Mouse (Mus musculus) adrenal gland, postnatal 10 days (tissue): ENCODE results near the gene Sun5. TPM values are rescaled to one million over a fixed set of nuclear protein-coding genes. Genes with fewer than 3 reads are reported as not detected.

ENCODE experiments used
- DNase-seq: peaks from one replicate; pipeline ENCODE4 v3.0.0; 2021; ENCODE audit warnings: mixed read lengths
- total RNA-seq, 2 experiments: library from RNA; stranded (reverse); gene quantifications; 2 replicates each; pipeline ENCODE4 v1.2.3; 2021

Gene Sun5
- total RNA-seq, 2 experiments from 2014 or later, result not detected

DNA sequence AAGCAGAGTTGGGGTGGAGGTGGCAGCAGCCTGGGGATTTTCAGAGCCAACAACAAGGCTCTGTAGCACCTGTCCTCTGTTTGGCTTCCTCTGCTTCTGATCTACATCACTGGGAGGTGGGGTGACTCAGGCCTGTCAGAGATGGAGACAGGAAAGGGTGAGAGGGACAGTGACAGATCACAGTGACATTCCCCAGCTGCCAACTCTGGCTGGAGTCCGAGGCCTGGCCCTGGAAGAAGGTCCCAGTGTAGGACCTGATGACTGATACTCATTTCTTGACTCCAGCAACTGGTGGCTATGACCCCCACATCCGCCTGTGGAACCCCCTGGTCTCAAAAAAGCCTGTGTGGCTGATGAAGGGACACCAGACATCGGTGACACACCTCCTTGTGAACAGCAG is 61.0 kb downstream of the Sun5 start:
- peak; percentile 74 for DNase-seq

DNA sequence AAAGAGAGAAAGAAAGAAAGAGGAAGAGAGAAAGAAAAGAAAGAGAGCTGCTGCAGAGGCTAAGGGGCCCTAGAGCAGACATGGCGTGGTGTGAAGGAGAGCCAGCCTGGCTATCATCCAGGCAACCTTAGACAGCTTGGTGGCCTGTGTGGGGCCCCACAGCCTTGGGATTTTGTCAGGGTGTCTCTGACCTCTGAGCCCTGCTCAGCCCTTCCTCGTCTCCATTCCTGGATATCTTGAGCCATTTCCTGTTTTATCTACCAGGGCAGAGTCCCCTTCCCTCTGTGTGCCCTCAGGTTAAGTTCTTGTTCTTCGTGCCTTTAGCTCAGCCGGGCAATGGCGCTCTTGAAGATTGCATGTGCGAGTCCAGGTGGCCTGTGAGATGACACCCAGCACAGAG is 62.0 kb downstream of the Sun5 start:
- DNase-seq, result no peak

DNA sequence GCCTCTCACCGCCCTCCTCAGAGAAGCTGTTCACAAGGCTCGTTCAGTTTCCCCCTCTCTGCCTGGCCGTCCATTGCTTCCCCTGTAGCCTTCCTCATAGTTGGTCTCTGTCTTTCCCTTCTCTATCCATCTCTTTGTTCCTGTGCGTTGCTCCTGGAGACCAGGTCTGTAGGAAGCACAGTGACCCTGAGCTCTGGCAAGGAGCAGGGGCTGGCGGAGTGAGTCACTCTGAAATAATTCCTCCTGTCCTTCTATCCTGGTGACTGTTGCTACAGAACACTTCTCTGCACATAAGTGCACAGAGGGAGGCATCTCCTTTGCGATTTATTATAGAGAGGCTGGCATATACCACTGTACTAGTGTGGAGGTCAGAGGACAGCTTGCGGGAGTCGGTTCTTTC is 62.7 kb downstream of the Sun5 start:
- peak; percentile 57 for DNase-seq

DNA sequence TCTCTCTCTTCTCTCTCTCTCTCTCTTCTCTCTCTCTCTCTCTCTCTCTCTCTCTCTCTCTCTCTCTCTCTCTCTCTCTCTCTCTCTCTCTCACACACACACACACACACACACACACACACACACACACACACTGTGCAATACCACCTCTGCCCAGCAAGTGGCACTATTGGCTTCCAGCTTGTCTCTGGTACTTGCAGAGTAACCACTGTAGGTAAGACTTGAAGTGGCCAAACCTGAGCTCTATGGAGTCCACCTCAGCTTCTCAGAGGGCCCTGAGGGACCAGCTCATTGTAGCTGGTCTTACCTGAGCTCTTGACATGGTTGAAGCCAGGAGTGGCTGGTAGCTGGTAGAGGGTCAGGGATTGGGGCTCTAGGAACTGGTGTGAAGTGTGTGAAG is 63.4 kb downstream of the Sun5 start:
- DNase-seq, result peak; percentile 83

Other genes with a start within 250 kb of the Sun5 start
- 10 to 100 TPM; 31.6 to 33.0 TPM for gene Commd7, start 238.3 kb downstream of the Sun5 start, total RNA-seq
- gene Dnmt3b, start 221.6 kb downstream of the Sun5 start, total RNA-seq, result 1 to 10 TPM; 4.3 to 6.5 TPM
- gene Dnmt3c, start 174.4 kb downstream of the Sun5 start, total RNA-seq, result not detected
- 100 to 1,000 TPM; 107 to 115 TPM for gene Mapre1, start 129.8 kb downstream of the Sun5 start, total RNA-seq
- under 1 TPM; 0.18 to 0.30 TPM for gene Efcab8, start 91.2 kb downstream of the Sun5 start, total RNA-seq
- gene Bpifb2, start 4.0 kb upstream of the Sun5 start, total RNA-seq, result under 1 TPM in 1 of 2 experiments, not detected in 1; 0.15 TPM
- gene Bpifb6, start 29.3 kb upstream of the Sun5 start, total RNA-seq, result 1 to 10 TPM; 1.2 to 1.7 TPM
- not detected for gene Bpifb3, start 47.1 kb upstream of the Sun5 start, total RNA-seq
- gene Bpifb4, start 67.1 kb upstream of the Sun5 start, total RNA-seq, result not detected
- not detected for gene Bpifa6, start 103.9 kb upstream of the Sun5 start, total RNA-seq
- gene Bpifa2, start 137.2 kb upstream of the Sun5 start, total RNA-seq, result under 1 TPM; 0.70 to 0.75 TPM